Mouse (Mus musculus): Measurements from ENCODE around the gene G6pdx. TPM values are rescaled to one million over a fixed set of nuclear protein-coding genes. Genes with fewer than 3 reads are reported as not detected.

Gene G6pdx
- polyA plus RNA-seq (2012) = 7.2 and 18.4 TPM in 2 replicates

- TF ChIP-seq GATA1 (IDR thresholded peaks at IDR 0.05; ENCODE audit: low read length) = no peak
Measured at GRCm38 (mm10) chrX:74428826-74429276, at the start of gene G6pdx. TSS of gene G6pdx (minus strand) at chrX:74429194.

GRCm38 (mm10) chrX:74452773-74453172 lies 23.8 kb upstream of the G6pdx start:
- TF ChIP-seq GATA1 (IDR thresholded peaks at IDR 0.05; ENCODE audit: low read length) = no peak

GRCm38 (mm10) chrX:74451157-74451912 lies 22.3 kb upstream of the G6pdx start:
- TF ChIP-seq GATA1 (IDR thresholded peaks at IDR 0.05; ENCODE audit: low read length) = no peak

- TF ChIP-seq GATA1 (IDR thresholded peaks at IDR 0.05; ENCODE audit: low read length) = no peak
Measured at GRCm38 (mm10) chrX:74429290-74429821, 362 bp upstream of the G6pdx start.

- no peak for TF ChIP-seq GATA1 (IDR thresholded peaks at IDR 0.05; ENCODE audit: low read length)
Measured at GRCm38 (mm10) chrX:74428146-74428825, 708 bp downstream of the G6pdx start.

- TF ChIP-seq GATA1 (IDR thresholded peaks at IDR 0.05; ENCODE audit: low read length) = no peak
Measured at GRCm38 (mm10) chrX:74427116-74427515, 1.9 kb downstream of the G6pdx start.

GRCm38 (mm10) chrX:74426256-74426655 lies 2.7 kb downstream of the G6pdx start:
- no peak for TF ChIP-seq GATA1 (IDR thresholded peaks at IDR 0.05; ENCODE audit: low read length)

GRCm38 (mm10) chrX:74425195-74425594 lies 3.8 kb downstream of the G6pdx start:
- TF ChIP-seq GATA1 (IDR thresholded peaks at IDR 0.05; ENCODE audit: low read length) = no peak

GRCm38 (mm10) chrX:74424443-74424842 lies 4.6 kb downstream of the G6pdx start:
- no peak for TF ChIP-seq GATA1 (IDR thresholded peaks at IDR 0.05; ENCODE audit: low read length)

GRCm38 (mm10) chrX:74413377-74413776 lies 15.6 kb downstream of the G6pdx start:
- no peak for TF ChIP-seq GATA1 (IDR thresholded peaks at IDR 0.05; ENCODE audit: low read length)

- TF ChIP-seq GATA1 (IDR thresholded peaks at IDR 0.05; ENCODE audit: low read length) = no peak
Measured at GRCm38 (mm10) chrX:74408340-74408739, 20.7 kb downstream of the G6pdx start.

GRCm38 (mm10) chrX:74400136-74400535 lies 28.9 kb downstream of the G6pdx start:
- no peak for TF ChIP-seq GATA1 (IDR thresholded peaks at IDR 0.05; ENCODE audit: low read length)

- TF ChIP-seq GATA1 (IDR thresholded peaks at IDR 0.05; ENCODE audit: low read length) = no peak
Measured at GRCm38 (mm10) chrX:74392535-74393443, 36.2 kb downstream of the G6pdx start, which contains the start of the genes Fam3a and Ikbkg. TSS of gene Fam3a (minus strand) at chrX:74393272. TSS of gene Ikbkg (plus strand) at chrX:74393290.

GRCm38 (mm10) chrX:74388153-74388552 lies 40.8 kb downstream of the G6pdx start:
- no peak for TF ChIP-seq GATA1 (IDR thresholded peaks at IDR 0.05; ENCODE audit: low read length)

- no peak for TF ChIP-seq GATA1 (IDR thresholded peaks at IDR 0.05; ENCODE audit: low read length)
Measured at GRCm38 (mm10) chrX:74384451-74384850, 44.5 kb downstream of the G6pdx start.

Data from G1E-ER4 (cell line).